Mouse (Mus musculus): ENCODE results near the gene Rai14. TPM values are rescaled to one million over a fixed set of nuclear protein-coding genes. Genes with fewer than 3 reads are reported as not detected.

Gene Rai14
- total RNA-seq, 2 experiments from 2014 or later, result 16.6 to 19.4 TPM

DNA sequence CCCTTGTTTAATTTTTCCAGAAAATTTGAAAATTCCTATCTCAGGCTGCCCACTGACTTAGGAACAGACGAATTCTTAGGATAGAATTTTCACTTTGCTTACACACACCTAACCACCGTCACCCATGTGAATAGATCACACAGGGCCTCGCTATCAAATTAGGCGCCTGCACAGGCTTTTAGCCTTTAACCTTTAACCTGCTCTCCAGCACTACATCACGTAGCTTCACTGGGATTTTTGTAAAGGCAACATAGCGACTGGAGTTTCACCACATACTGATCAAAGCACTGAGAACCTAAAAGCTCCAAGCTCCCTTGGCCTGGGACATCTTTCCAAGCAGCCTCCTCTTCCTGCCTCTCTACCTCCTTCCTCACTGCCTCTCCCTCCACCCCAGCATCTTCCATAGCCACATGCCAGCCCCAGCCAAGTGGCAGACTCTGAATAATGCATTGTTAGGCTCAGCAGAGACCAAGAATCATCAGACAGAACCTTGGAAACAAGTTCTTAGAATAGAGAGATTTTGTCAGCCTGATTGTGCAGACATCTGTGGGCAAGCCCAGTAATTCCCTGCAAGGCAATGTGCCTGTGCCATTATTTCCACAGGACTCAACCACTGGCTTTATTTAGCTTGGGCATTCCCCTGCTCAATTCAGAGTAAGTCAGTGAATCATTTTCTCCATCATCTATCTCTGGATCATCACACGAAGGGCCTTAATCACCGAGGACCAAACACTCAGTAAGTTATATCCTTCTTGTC, 17.8 kb downstream of the Rai14 start:
- peak; percentile 6 for DNase-seq

DNA sequence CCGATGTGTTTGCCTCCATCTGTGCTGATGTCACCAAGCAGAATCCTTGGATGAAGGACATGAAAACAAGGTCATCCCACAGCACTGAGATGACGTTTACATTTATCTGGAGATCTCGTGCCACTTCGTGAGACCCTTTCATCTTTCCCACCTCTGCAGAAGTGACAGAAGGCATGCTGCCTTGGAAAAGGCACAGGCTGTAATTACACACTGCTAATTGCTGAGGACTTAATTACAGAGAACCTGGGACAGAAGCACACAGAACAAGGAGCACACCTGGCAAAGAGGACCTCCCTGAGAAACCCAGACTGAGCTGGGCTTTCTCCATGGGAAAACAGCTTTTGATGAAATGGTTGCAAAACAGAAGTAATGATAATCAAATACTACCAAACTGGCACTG, 21.8 kb downstream of the Rai14 start:
- intact Hi-C loops (cut with DNase I), result no loop called here
- DNase-seq, result no peak

More for the DNA sequence above, 17.8 kb downstream of the Rai14 start:
- intact Hi-C loops (cut with DNase I), result no loop called here

DNA sequence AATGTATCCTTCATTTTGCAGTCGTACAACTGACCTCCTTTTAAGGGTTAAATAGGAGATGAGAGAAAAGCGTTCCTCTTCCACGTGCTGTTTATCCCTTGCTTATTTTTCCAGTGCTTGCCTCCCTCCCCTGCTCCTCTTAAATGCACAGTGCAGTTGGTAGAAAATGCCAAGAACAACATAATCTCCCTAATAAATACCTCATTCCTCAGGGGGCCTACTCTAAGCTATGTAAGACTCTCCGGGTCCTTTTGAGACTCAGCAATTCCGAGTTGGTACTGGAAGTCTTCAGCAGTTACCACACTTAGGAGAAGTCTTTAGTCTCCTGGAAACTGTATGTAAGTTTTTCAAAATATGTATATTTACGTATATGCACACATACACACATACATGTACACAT, 22.9 kb downstream of the Rai14 start:
- DNase-seq, result no peak
- intact Hi-C loops (cut with DNase I), result no loop called here

DNA sequence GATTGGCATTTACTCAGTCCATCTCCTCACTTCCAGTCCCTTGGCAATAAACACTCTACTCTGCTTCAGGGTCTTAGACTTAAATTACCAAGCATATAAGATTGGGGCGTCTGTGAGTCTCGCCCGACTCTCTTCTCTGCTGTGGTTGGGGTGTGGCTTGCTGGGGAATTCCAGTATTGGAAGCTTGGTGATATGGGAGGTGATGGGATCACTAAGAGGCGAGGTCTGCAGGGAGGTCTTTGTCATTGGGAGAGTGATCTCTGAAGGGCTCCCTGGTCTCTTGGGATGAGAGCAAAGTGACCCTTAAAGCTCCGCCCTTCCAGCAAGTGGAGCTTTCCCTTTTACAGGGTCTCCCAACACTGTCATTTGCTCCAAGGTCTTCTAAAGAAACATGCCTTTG, 23.5 kb downstream of the Rai14 start:
- DNase-seq, result no peak
- intact Hi-C loops (cut with DNase I), result no loop called here

DNA sequence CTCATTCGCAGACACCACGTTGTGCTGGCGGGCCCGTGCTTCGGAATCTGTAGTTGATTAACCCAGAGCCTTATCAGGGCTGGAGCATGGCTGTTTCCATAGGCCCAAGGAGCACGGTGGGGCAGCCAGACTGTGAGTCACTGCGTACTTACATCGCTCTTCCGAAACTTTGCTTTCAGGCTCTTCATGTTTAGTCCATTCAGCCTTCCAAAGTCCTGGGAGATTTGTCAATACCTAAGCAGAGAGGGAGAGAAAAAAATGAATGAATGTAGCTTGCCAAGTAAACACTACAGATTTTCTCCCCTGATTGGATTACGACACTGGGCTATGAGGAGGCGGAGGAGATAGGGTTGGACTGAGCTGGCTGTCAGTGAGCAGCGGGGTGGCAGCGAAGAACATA, 24.2 kb downstream of the Rai14 start:
- no peak for DNase-seq
- intact Hi-C loops (cut with DNase I), result no loop called here

DNA sequence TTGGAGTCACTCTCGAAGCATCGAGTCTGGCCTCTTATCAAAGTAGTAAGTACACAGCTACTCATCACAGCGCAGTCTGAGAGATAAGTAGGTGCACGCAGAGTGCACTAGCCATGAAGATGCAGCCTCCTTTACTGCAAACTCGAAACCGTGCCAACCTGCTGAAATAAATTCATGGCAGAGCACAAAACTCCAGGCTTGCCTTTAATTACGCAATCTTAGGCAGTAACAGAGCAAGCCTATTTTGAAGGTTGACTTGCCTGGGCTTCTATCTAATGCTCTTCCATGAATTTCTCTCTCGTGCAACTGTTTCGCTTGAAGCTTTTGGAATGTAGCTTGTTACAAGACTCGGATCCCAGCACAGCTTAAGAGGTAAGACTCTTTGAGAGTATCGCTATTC, 25.1 kb downstream of the Rai14 start:
- DNase-seq, result no peak
- intact Hi-C loops (cut with DNase I), result no loop called here

DNA sequence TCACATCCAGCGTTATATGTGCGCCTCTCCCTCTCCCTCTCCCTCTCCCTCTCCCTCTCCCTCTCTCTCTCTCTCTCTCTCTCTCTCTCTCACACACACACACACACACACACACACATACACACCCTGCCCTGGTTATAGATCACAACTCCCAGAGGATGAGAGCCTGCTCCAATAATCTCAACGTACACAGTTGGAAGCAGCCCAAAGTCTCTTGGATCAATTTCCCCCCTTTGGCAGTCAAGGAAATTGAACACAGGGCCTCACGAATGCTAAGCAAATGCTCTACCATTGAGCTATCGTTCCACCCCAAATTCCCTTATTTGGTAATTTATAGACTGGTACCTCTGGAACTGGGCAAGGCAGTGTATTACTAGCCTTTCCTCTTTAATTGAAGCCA, 25.7 kb downstream of the Rai14 start:
- no peak for DNase-seq
- intact Hi-C loops (cut with DNase I), result no loop called here

DNA sequence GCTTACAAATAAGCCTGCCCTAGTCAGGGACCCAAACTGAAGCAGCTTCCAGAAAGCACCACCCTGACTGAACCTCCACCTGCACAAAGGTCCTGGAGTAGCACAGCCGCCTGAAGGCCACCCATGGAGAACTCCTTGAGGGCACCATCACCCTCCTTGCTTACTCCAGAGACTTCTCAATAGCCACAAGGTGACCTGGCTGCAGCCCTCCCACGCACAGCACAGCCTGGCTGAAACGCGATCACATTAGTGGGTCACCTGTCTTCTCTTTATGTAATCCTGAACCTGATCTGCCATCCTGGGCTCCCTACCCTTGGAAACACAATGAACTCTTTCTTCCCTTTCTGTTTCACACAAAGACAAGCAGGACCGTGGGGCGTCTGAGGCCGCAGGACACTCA, 27.1 kb downstream of the Rai14 start:
- no peak for DNase-seq
- intact Hi-C loops (cut with DNase I), result no loop called here

DNA sequence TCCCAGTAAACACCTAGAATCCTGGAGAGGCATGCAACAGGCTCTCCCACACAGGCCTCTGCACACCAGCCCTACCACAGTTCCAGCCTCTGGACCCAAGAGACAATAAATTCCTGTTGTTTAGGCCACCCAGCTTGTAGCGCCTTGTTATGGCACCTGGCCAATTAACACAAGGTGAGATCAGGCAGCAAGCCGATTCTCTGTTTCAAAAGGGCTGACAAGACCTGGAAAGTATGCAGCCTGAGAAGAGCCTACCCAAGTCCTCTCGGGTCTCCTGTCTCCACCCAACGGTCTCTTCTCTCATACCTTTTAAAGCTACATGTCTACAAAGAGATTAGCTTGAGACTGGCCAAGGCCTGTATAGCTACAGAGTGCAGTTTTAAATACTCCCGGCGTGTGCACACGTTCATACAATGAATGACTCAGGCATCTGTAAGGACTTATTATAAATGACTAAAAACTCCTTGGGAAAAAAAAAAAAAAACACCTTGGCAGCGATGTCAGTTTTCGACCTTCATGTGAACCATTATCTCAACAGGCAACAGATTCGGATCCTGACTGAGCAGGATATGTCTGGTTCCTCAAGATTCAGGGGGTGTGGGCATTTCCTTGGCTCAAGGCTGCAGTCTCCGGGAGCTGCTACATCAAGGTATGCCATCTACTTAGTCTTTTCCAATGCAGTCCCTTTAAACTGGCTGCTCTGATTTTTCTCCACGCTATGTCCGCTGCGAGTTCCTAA, 28.6 kb downstream of the Rai14 start:
- intact Hi-C loops (cut with DNase I), result no loop called here
- DNase-seq, result no peak

DNA sequence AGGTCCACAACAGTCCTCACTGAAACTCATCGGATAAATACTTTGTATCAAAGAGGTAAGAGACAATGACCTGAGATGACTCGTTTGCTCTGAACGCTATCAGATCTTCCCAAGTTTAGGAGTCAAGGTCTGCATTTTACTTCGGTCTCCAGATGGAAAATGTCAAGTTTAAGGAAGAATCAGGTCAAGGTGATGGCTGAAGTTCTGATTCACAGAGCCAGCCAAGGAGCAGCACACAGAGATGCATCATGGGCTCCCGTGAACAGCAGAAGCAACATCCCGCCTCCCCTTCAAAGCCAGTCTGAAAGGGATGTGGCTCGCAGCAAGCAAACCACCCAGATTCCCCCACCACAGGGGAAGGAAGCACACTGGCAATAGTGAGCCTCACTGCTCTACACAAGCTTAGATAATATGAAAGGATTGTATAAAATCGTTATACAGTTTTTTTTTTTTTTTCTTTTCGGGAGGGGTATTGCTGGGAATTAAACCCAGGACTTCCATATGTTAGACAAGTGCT, 30.7 kb downstream of the Rai14 start:
- no peak for DNase-seq
- intact Hi-C loops (cut with DNase I), result no loop called here

DNA sequence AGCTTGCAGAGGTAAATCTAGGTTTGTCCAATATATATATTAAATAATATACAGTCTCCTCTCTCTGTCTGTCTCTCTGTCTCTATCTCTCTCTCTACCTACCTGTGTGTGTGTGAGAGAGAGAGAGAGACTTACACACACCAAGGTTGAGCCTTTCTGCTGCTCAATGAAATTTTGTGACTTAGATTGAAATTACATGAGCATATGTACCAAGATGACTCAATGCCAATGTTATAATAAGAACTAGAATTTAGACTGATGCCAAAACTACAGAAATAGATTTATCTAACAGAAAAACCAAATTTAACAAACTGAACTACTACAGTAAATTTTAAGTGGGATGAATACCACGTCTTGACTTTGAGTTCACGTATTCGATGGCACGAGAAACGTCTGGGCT, 33.9 kb downstream of the Rai14 start:
- intact Hi-C loops (cut with DNase I), result no loop called here
- DNase-seq, result no peak

DNA sequence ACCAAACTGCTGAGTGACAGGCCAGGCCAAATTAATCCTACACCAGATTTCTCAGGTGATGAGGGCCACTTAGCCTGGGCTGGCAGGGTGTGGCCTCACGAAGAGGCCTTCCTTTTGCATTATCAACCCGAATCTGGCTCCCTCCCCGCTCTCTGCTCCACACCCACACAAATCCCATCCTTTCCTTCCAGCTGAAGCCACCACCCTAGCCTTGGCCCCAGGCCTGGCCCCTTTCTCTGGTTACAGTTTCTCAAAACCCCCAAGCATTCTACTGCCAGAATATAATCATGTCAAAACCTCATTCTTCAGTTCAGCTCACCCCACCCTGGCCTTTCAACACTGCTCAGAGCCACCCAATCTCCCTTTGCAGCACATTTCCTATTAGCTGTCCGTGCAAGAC, 34.9 kb downstream of the Rai14 start:
- intact Hi-C loops (cut with DNase I), result loop anchor here (5.0 kb wide), 1 partner anchor 1227 kb away; no protein-coding TSS in a partner anchor
- DNase-seq, result no peak

DNA sequence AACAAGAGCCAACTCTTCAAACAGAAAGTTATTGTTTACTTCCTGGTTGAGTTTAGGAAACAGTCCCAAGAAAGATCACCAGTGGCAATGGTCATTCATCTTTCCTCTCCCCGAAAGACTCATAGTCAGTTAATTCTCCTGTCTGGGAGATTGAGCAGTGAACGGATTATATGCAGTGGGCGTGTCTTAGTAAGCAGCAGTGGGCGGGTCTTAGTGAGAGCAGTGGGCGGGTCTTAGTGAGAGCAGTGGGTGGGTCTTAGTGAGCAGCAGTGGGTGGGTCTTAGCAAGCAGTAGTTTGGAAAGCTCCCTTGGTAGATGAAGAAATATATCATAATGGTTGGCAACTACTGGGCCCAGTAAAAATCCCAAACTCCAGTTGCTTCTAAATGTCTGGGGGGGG, 38.6 kb downstream of the Rai14 start:
- DNase-seq, result no peak
- intact Hi-C loops (cut with DNase I), result loop anchor here (5.0 kb wide), 1 partner anchor 1224 kb away; no protein-coding TSS in a partner anchor

DNA sequence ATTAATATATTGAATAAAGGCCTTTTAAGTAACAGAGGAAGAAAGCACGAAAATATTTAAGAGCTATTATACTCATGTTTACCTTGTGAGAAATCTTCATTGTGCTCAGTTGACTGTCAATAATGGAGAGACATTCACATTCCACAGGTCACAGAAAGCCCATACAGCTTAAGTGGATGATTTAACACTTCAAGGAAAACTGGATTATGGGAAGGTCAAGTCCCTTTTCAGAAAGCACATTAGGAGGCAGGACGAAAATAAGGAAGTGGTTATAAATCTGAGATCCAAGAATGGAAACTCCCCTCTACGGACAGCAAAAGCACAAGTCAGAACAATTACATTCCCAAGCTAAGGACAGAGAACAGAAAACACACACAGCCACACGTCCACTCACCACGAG, 41.5 kb downstream of the Rai14 start:
- DNase-seq, result no peak
- intact Hi-C loops (cut with DNase I), result no loop called here

DNA sequence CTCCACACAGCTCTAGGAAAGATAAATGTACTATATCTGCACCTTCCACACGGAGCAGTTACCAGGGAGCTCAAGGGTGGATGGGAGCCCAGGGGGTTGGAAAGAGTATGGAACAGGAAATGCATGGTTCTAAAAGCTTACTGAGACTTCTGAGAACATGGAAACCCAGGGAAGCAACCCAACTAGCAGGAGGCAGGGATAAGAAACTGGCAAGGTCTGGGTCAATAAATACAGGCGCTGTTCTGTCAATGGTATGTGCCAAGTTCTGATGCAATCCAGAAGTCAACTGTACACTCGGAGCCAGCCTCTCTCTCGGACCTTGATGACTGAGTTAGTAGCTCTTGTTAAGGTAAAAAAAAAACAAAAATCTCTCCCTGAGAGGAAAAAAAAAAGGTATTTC, 42.6 kb downstream of the Rai14 start:
- intact Hi-C loops (cut with DNase I), result no loop called here
- no peak for DNase-seq

DNA sequence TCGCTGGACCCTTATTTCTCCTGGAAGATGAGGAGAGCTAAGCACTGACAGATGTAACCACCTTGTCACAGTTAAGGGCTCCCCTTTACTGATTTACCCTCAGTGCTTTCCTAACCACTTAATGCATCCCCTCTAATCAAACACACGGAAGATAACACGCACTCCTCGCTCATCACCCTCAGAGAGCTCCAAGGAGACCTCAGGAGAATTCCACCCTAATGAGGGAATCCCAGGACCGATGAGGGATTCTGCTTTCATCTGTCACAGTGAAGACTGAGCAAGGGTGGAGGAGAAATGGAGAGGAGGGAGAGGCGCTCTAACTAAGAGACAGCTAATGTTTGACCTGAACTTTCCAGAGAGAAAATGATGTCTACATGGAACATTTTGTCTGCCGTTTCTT, 44.3 kb downstream of the Rai14 start:
- no peak for DNase-seq
- intact Hi-C loops (cut with DNase I), result no loop called here

DNA sequence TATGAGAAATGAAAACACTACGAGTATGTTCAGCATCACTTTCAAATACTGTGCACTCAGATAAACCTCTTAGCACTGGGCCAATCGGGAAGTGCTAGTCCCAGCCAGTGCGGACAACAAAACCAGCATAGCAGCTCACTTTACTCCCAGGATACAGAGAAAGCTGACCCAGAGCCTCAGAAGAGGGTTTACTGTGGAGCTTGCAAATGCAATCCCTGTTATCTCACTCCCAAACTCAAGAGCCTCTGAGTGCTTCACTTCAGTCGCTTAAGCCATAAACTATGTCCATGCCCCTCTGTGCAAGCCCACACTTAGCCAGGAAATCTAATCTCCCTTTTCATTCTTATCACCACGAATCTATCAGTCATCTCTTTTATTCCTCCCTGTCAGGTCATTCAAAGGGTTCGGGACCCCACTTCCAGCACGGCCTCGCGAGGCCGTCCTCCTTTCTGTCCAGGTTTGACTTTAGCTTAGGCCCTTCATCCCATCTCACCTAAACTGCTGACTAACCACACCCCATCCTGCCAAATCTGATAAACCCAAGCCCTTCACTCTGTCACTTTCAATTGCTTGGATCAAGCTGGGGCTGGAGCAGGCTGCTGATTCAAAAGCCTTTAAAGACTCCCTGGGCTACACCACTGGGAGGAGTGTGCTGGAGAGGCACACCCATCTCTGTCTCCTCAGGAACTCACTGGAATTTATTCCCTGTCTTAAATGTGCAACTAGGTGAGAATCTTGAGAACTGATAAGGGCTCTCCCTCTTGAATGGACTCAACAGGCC, 46.1 kb downstream of the Rai14 start:
- DNase-seq, result no peak
- intact Hi-C loops (cut with DNase I), result no loop called here

DNA sequence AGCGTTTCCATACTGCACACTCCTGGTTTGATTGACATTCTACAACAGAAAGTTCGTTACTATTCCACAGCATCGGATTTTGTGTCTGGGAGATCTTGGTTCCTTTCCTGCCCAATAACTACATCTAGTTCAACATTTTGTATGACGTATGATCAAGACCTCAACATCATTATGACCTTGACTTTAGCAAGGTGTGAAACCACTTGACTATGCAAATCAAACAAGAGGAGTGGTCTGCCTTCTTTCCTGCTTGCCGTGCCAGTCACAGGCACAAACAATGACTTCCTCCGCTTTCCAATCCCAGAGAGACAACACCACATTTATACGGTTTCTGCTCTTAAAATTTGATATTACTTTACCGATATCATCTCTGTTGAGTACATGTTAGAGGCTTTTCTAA, 48.6 kb downstream of the Rai14 start:
- no peak for DNase-seq
- intact Hi-C loops (cut with DNase I), result no loop called here

DNA sequence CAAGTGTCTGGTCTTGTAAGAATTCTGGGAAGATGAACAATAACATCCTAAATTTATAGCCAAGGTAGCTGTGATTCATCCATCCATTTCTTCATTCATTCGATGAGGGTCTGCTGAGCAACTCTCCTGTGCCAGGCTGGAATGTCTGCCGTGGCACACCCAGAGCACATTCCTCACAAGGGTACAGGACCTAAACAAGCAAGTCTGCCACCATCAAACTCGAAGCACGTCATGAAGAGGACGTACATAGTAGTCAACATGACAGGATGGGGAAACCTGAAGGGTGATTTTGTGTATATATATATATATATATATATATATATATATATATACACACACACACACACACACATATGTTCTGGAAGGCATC, 49.9 kb downstream of the Rai14 start:
- DNase-seq, result no peak
- intact Hi-C loops (cut with DNase I), result no loop called here

DNA sequence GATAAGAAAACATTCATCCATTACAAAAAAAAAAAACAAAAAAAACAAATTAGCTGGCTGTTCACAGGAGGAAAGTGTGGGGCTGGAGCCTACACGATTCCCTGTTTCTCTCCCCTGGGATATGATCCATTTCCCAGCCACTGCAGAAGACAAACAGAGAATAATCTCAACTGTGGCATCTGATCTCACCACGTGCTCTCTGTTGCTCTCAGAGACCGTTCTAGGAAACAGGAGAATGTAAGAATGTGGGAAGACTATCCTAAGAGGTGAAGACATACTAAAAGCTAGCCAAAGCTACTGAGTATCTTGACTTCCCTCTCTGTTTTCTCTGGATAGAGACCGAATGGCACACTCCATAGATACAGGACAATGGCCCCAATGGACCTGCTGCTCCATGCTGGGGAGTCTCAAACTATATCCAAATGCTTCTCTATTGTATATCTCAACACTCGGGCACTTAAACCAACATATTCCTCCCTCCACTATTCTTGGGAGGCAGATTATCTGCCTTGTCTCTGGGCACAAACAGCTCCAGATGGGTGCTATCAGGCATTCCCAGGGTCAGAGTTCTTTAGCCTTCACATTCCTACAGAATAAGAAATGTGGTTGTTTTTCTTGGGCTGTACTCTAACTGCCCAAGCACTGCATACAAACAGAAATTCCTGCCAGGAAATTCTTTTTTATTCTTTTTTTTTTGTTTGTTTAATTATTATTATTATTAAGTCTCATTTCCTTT, 50.5 kb downstream of the Rai14 start:
- no peak for DNase-seq
- intact Hi-C loops (cut with DNase I), result no loop called here

All from left cerebral cortex, postnatal 4 days (tissue).